Mouse (Mus musculus): ENCODE results near the gene Pik3ap1. TPM values are rescaled to one million over a fixed set of nuclear protein-coding genes. Genes with fewer than 3 reads are reported as not detected.

Gene Pik3ap1
- polyA plus RNA-seq, 1 experiment: 3.5 TPM

GRCm38 (mm10) chr19:41402603-41403002 is 17.7 kb upstream of the Pik3ap1 start:
- 80% methylated on average over 8 of the region's 8 CpGs for WGBS
- TF ChIP-seq CTCF (IDR thresholded peaks at IDR 0.05; ENCODE audit: extremely low read depth, insufficient read length, insufficient replicate concordance, low read depth, low read length) (no peak), POLR2A (IDR thresholded peaks at IDR 0.05; ENCODE audit: low read depth, low read length) (no peak)
- Histone ChIP-seq H3K27ac (ENCODE audit: insufficient read depth, low read depth, low read length) (no peak overlapping the region), H3K36me3 (ENCODE audit: control insufficient read depth, insufficient read depth, low read length) (no peaks in the 10 kb centered on the region), H3K27me3 (ENCODE audit: control insufficient read depth, insufficient read depth, low read length) (no peaks in the 10 kb centered on the region), H3K4me3 (ENCODE audit: low read depth, low read length) (no peak overlapping the region), H3K4me1 (ENCODE audit: control insufficient read depth, insufficient read depth, insufficient read length, low read length) (no peaks in the 10 kb centered on the region)

GRCm38 (mm10) chr19:41390856-41391255 is 6.0 kb upstream of the Pik3ap1 start:
- no peak overlapping the region for H3K4me3 ChIP-seq (ENCODE audit: low read depth, low read length)
- TF ChIP-seq CTCF (IDR thresholded peaks at IDR 0.05; ENCODE audit: extremely low read depth, insufficient read length, insufficient replicate concordance, low read depth, low read length): no peak
- TF ChIP-seq POLR2A (IDR thresholded peaks at IDR 0.05; ENCODE audit: low read depth, low read length): no peak
- no peaks in the 10 kb centered on the region for H3K36me3 ChIP-seq (ENCODE audit: control insufficient read depth, insufficient read depth, low read length)
- no peaks in the 10 kb centered on the region for H3K4me1 ChIP-seq (ENCODE audit: control insufficient read depth, insufficient read depth, insufficient read length, low read length)
- 87% methylated on average over 8 of the region's 8 CpGs for WGBS
- H3K27me3 ChIP-seq (ENCODE audit: control insufficient read depth, insufficient read depth, low read length): no peaks in the 10 kb centered on the region; the same call in 1 of the 2 replicates
- H3K27ac ChIP-seq (ENCODE audit: insufficient read depth, low read depth, low read length): no peak overlapping the region

- 45% methylated on average over 6 of the region's 6 CpGs for WGBS
- Histone ChIP-seq H3K4me1 (ENCODE audit: control insufficient read depth, insufficient read depth, insufficient read length, low read length) (peaks cover 7% of the 10 kb centered on the region), H3K27ac (ENCODE audit: insufficient read depth, low read depth, low read length) (no peak overlapping the region), H3K36me3 (ENCODE audit: control insufficient read depth, insufficient read depth, low read length) (no peaks in the 10 kb centered on the region), H3K27me3 (ENCODE audit: control insufficient read depth, insufficient read depth, low read length) (peaks cover 3% of the 10 kb centered on the region; the same call in 1 of the 2 replicates), H3K4me3 (ENCODE audit: low read depth, low read length) (no peak overlapping the region)
- TF ChIP-seq POLR2A (IDR thresholded peaks at IDR 0.05; ENCODE audit: low read depth, low read length): no peak
- TF ChIP-seq CTCF (IDR thresholded peaks at IDR 0.05; ENCODE audit: extremely low read depth, insufficient read length, insufficient replicate concordance, low read depth, low read length): no peak
Observed at GRCm38 (mm10) chr19:41389351-41389750, 4.4 kb upstream of the Pik3ap1 start.

DNA sequence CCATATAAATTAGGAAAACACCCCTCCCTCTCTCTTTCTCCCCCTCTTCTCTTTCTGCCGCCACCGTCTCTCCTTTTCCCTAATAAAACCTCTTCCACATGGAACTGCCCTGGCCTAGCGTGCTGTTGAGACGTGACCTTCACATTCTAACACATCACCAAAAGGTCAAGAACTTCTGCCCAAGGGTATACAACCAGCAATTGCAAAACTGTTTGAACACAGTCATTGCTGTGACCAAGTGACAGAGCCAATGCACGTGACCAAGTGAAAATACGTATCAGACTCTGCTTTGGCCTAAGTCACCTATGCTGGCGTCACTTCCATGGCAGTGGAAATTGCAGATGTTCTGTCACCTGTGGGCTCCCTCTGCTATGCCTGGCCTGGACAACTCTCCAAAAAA is 3.3 kb upstream of the Pik3ap1 start:
- no peak overlapping the region for H3K4me3 ChIP-seq (ENCODE audit: low read depth, low read length)
- H3K36me3 ChIP-seq (ENCODE audit: control insufficient read depth, insufficient read depth, low read length): no peaks in the 10 kb centered on the region
- TF ChIP-seq CTCF (IDR thresholded peaks at IDR 0.05; ENCODE audit: extremely low read depth, insufficient read length, insufficient replicate concordance, low read depth, low read length) (no peak), POLR2A (IDR thresholded peaks at IDR 0.05; ENCODE audit: low read depth, low read length) (no peak)
- 0 out of 2 replicates have a peak, but pooled peaks cover 3% of the 10 kb centered on the region for H3K27me3 ChIP-seq (ENCODE audit: control insufficient read depth, insufficient read depth, low read length)
- peaks cover 9% of the 10 kb centered on the region for H3K4me1 ChIP-seq (ENCODE audit: control insufficient read depth, insufficient read depth, insufficient read length, low read length)
- no peak overlapping the region for H3K27ac ChIP-seq (ENCODE audit: insufficient read depth, low read depth, low read length)
- 98% methylated on average over 7 of the region's 7 CpGs for WGBS

DNA sequence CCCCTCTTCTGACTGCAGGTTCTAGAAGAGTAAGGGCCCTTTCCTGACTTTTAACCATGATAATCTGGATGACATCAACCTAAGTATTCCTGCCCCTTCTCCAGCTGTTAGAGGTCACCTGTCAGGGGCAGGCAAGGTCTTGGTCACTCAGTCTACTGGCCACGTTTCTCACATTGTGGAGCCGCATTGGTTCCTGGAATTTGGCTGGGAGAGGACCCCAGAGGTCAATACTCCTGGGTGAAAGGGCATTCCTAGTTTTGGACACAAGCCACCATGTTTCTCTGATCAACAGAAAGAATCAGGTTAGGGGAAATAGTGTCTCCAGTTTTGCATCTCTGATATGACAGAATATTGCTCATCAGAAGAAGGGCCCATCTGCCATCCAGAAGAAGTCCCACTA is 2.4 kb upstream of the Pik3ap1 start:
- TF ChIP-seq CTCF (IDR thresholded peaks at IDR 0.05; ENCODE audit: extremely low read depth, insufficient read length, insufficient replicate concordance, low read depth, low read length): no peak
- TF ChIP-seq POLR2A (IDR thresholded peaks at IDR 0.05; ENCODE audit: low read depth, low read length): no peak
- Histone ChIP-seq H3K4me1 (ENCODE audit: control insufficient read depth, insufficient read depth, insufficient read length, low read length) (peaks cover 16% of the 10 kb centered on the region), H3K27me3 (ENCODE audit: control insufficient read depth, insufficient read depth, low read length) (0 out of 2 replicates have a peak, but pooled peaks cover 3% of the 10 kb centered on the region), H3K4me3 (ENCODE audit: low read depth, low read length) (no peak overlapping the region), H3K36me3 (ENCODE audit: control insufficient read depth, insufficient read depth, low read length) (no peaks in the 10 kb centered on the region), H3K27ac (ENCODE audit: insufficient read depth, low read depth, low read length) (no peak overlapping the region)
- WGBS: 92% methylated on average over 2 of the region's 2 CpGs

GRCm38 (mm10) chr19:41384406-41384851 is 473 bp downstream of the Pik3ap1 start:
- no peaks in the 10 kb centered on the region for H3K36me3 ChIP-seq (ENCODE audit: control insufficient read depth, insufficient read depth, low read length)
- 0 out of 2 replicates have a peak overlapping the region, but pooled peaks have one; percentile 42 for H3K27ac ChIP-seq (ENCODE audit: insufficient read depth, low read depth, low read length)
- H3K4me1 ChIP-seq (ENCODE audit: control insufficient read depth, insufficient read depth, insufficient read length, low read length): peaks cover 26% of the 10 kb centered on the region
- 0 out of 2 replicates have a peak, but pooled peaks cover 3% of the 10 kb centered on the region for H3K27me3 ChIP-seq (ENCODE audit: control insufficient read depth, insufficient read depth, low read length)
- 12% methylated on average over 12 of the region's 12 CpGs for WGBS
- TF ChIP-seq CTCF (IDR thresholded peaks at IDR 0.05; ENCODE audit: extremely low read depth, insufficient read length, insufficient replicate concordance, low read depth, low read length): peak; percentile 50; the same call in 1 of the 2 replicates
- TF ChIP-seq POLR2A (IDR thresholded peaks at IDR 0.05; ENCODE audit: low read depth, low read length): no peak
- H3K4me3 ChIP-seq (ENCODE audit: low read depth, low read length): peak overlapping the region; percentile 84

DNA sequence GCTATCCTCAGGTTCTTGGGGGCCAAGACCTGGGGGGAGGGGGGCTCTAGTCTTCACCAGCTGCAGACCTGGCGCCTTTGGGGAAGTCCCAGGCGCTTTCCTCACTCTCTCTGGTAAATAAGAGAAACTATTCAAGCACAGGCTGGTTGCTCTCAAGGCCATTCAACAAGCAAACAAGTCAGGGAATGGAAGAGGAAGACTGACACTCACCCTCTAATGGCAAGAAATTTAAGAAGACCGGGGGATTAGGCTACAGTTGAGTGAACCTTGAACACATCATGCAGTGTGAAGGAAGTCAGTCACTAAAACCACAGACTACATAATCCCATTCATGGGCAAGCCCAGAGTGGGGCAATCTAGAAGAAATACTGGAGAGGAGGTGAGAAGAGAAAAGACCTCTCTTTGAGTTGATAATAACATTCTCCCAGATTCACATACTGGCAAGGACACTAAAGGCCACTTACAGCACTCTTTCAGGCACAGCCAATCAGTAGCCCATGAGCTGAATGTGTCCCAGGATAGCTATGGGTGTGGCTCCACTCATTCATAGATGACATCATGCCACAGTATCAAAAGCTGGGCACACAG is 2.4 kb downstream of the Pik3ap1 start:
- Histone ChIP-seq H3K27ac (ENCODE audit: insufficient read depth, low read depth, low read length) (peak overlapping the region; percentile 9; the same call in 1 of the 2 replicates), H3K4me1 (ENCODE audit: control insufficient read depth, insufficient read depth, insufficient read length, low read length) (peaks cover 26% of the 10 kb centered on the region), H3K36me3 (ENCODE audit: control insufficient read depth, insufficient read depth, low read length) (no peaks in the 10 kb centered on the region), H3K27me3 (ENCODE audit: control insufficient read depth, insufficient read depth, low read length) (0 out of 2 replicates have a peak, but pooled peaks cover 3% of the 10 kb centered on the region), H3K4me3 (ENCODE audit: low read depth, low read length) (no peak overlapping the region)
- TF ChIP-seq POLR2A (IDR thresholded peaks at IDR 0.05; ENCODE audit: low read depth, low read length): no peak
- no peak for TF ChIP-seq CTCF (IDR thresholded peaks at IDR 0.05; ENCODE audit: extremely low read depth, insufficient read length, insufficient replicate concordance, low read depth, low read length)
- 63% methylated on average over 3 of the region's 3 CpGs for WGBS

Data from small intestine, adult 2 months (tissue).